Mouse (Mus musculus): Measurements from ENCODE around the gene Hic1. TPM values are rescaled to one million over a fixed set of nuclear protein-coding genes. Genes with fewer than 3 reads are reported as not detected.

The Hic1 gene
- total RNA-seq, 1 experiment: 2.1 TPM

GRCm38 (mm10) chr11:75118141-75118540 is 51.2 kb downstream of the Hic1 start:
- in situ Hi-C loops (cut with MboI; ENCODE audit: low sequenced_read_pairs in 2 of 2, unreplicated experiment in 2 of 2): no loop called here
- TF ChIP-seq MAFK (IDR thresholded peaks at IDR 0.05; ENCODE audit: insufficient read depth, low read depth, low read length) (no peak), CHD2 (IDR thresholded peaks at IDR 0.05; ENCODE audit: low read depth, low read length) (no peak), ZNF384 (IDR thresholded peaks at IDR 0.05; ENCODE audit: low read depth, low read length) (no peak), ZC3H11A (IDR thresholded peaks at IDR 0.05; ENCODE audit: borderline replicate concordance, low read depth, low read length) (no peak), HCFC1 (IDR thresholded peaks at IDR 0.05; ENCODE audit: borderline replicate concordance, insufficient read depth, low read length) (no peak)
- DNase-seq (ENCODE audit: low read depth, low spot score): no peak
- no peaks in the 10 kb centered on the region; the same call in 1 of the 2 replicates for H3K36me3 ChIP-seq (ENCODE audit: control insufficient read depth, insufficient read depth, low read length, poor library complexity, severe bottlenecking)
- no peaks in the 10 kb centered on the region for H3K9me3 ChIP-seq (ENCODE audit: control insufficient read depth, insufficient read depth, low read depth, low read length)
- no peak overlapping the region for H3K9ac ChIP-seq (ENCODE audit: insufficient read depth, low read depth, low read length, poor library complexity, severe bottlenecking)
- H3K4me1 ChIP-seq (ENCODE audit: control insufficient read depth in 2 of 2, insufficient read depth in 2 of 2, low read length in 2 of 2, poor library complexity in 1 of 2): no peaks in the 10 kb centered on the region
- H3K27ac ChIP-seq (ENCODE audit: insufficient read depth, low read depth, low read length, poor library complexity, severe bottlenecking): no peak overlapping the region
- H3K4me3 ChIP-seq (ENCODE audit: insufficient read depth in 1 of 2, low read depth in 1 of 2, low read length in 2 of 2, poor library complexity in 1 of 2, severe bottlenecking in 1 of 2): no peak overlapping the region

- TF ChIP-seq CHD2 (IDR thresholded peaks at IDR 0.05; ENCODE audit: low read depth, low read length): no peak
- no peak for TF ChIP-seq ZC3H11A (IDR thresholded peaks at IDR 0.05; ENCODE audit: borderline replicate concordance, low read depth, low read length)
- TF ChIP-seq MAFK (IDR thresholded peaks at IDR 0.05; ENCODE audit: insufficient read depth, low read depth, low read length): no peak
- TF ChIP-seq ZNF384 (IDR thresholded peaks at IDR 0.05; ENCODE audit: low read depth, low read length): no peak
- TF ChIP-seq HCFC1 (IDR thresholded peaks at IDR 0.05; ENCODE audit: borderline replicate concordance, insufficient read depth, low read length): no peak
- H3K4me1 ChIP-seq (ENCODE audit: control insufficient read depth in 2 of 2, insufficient read depth in 2 of 2, low read length in 2 of 2, poor library complexity in 1 of 2): no peaks in the 10 kb centered on the region
- no peak for DNase-seq (ENCODE audit: low read depth, low spot score)
- H3K27ac ChIP-seq (ENCODE audit: insufficient read depth, low read depth, low read length, poor library complexity, severe bottlenecking): no peak overlapping the region
- H3K9ac ChIP-seq (ENCODE audit: insufficient read depth, low read depth, low read length, poor library complexity, severe bottlenecking): no peak overlapping the region
- no peaks in the 10 kb centered on the region for H3K9me3 ChIP-seq (ENCODE audit: control insufficient read depth, insufficient read depth, low read depth, low read length)
- H3K36me3 ChIP-seq (ENCODE audit: control insufficient read depth, insufficient read depth, low read length, poor library complexity, severe bottlenecking): no peaks in the 10 kb centered on the region; the same call in 1 of the 2 replicates
- H3K4me3 ChIP-seq (ENCODE audit: insufficient read depth in 1 of 2, low read depth in 1 of 2, low read length in 2 of 2, poor library complexity in 1 of 2, severe bottlenecking in 1 of 2): no peak overlapping the region
- in situ Hi-C loops (cut with MboI; ENCODE audit: low sequenced_read_pairs in 2 of 2, unreplicated experiment in 2 of 2): no loop called here
These were observed 52.9 kb downstream of the Hic1 start for GRCm38 (mm10) chr11:75116379-75116778.

Other genes starting within 250 kb of the Hic1 start
- gene Smg6, start 243.7 kb downstream of the Hic1 start, total RNA-seq (2012; rRNA removed): 18.2 and 19.9 TPM in 2 replicates
- 2.9 and 3.8 TPM in 2 replicates for gene Srr, start 243.6 kb downstream of the Hic1 start, total RNA-seq (2012; rRNA removed)
- 11.7 and 14.8 TPM in 2 replicates for gene Ovca2, start 9.3 kb upstream of the Hic1 start, total RNA-seq (2012; rRNA removed)
- 32.8 and 43.6 TPM in 2 replicates for gene Dph1, start 21.7 kb upstream of the Hic1 start, total RNA-seq (2012; rRNA removed)
- 1.0 and 1.1 TPM in 2 replicates for gene Rtn4rl1, start 24.3 kb upstream of the Hic1 start, total RNA-seq (2012; rRNA removed)
- gene Rpa1, start 178.8 kb upstream of the Hic1 start, total RNA-seq (2012; rRNA removed): 193 and 317 TPM in 2 replicates
- gene Smyd4, start 178.9 kb upstream of the Hic1 start, total RNA-seq (2012; rRNA removed): 27.0 and 28.3 TPM in 2 replicates